Mouse (Mus musculus): Measurements from ENCODE around the gene Grn.

DNA sequence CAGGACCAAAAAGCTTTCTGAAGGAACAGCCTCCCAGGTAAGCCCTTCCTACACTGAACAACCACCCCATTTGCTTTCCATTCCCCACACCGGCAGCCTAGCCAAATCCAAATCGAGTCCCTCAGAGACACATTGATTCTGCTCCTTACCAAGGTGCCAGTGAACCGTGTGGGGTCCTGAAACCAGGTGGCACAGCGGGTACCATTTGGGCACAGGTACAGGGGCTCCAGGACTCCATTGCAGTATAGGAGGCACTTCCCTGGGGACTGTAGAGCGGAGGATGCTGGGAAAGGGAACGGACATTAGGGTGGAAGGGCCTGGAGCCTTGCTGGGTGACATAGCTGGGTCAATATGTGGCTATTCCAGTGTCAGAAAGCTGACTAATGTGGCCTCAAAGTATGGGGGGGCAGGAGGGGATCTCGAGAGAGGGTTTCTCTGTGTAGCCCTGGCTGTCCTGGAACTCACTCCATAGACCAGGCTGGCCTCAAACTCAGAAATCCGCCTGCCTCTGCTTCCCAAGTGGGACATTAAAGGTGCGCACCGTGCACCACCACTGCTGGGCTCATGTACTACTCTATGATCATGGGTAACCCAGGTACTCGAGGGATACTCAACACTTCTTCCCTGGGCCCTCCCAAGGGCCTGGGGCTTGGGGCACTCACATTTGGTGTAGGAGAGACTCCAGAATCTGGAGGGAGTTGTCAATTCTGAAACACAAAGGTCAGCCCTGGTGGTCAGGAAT, 24.4 kb upstream of the Grn start:
- no peak for TF ChIP-seq CTCF (IDR thresholded peaks at IDR 0.05)
- no peak for TF ChIP-seq EP300 (IDR thresholded peaks at IDR 0.05)
